Mouse (Mus musculus): ENCODE data around the gene Flcn. TPM values are rescaled to one million over a fixed set of nuclear protein-coding genes. Genes with fewer than 3 reads are reported as not detected.

The Flcn gene
- total and polyA plus RNA-seq, 2 experiments from 2014 or later, result 43.3 to 46.9 TPM

GRCm38 (mm10) chr11:59787199-59787781 lies 22.5 kb downstream of the Flcn start, which contains the start of gene Pld6:
Gene Pld6, minus strand, starts transcription at chr11:59787645.
- no peaks in the 10 kb centered on the region for H3K9me3 ChIP-seq (replicated peaks; ENCODE audit: control insufficient read depth, low read length)
- TF ChIP-seq CTCF (IDR thresholded peaks at IDR 0.05; ENCODE audit: low read depth) (peak; percentile 21; the same call in 1 of the 2 replicates), EP300 (IDR thresholded peaks at IDR 0.05; ENCODE audit: low read depth) (no peak)
- 1% methylated on average over 50 of the region's 51 CpGs for WGBS
- peak within 1 kb of the TSS; percentile 47 for H3K9ac ChIP-seq (replicated peaks; ENCODE audit: low read depth, low read length)
- H3K27me3 ChIP-seq (ENCODE audit: control insufficient read depth, insufficient read depth, low read length), result no peaks in the 10 kb centered on the region
- no peak within 1 kb of the TSS for H3K27ac ChIP-seq (ENCODE audit: low read depth)
- DNase-seq (ENCODE audit: low spot score), result peak; percentile 59
- H3K4me2 ChIP-seq (ENCODE audit: low read depth, low read length), result peak within 1 kb of the TSS; percentile 73
- ATAC-seq (ENCODE audit: insufficient read depth, low read depth), result peak; percentile 86
- H3K36me3 ChIP-seq (replicated peaks; ENCODE audit: control insufficient read depth, insufficient read depth, low read length), result peaks cover 12% of the 10 kb centered on the region
- peak within 1 kb of the TSS; percentile 46 for H3K4me3 ChIP-seq (ENCODE audit: low read depth, low read length)
- 0 out of 2 replicates have a peak, but pooled peaks cover 4% of the 10 kb centered on the region for H3K4me1 ChIP-seq (ENCODE audit: control insufficient read depth, insufficient read depth)

GRCm38 (mm10) chr11:59786444-59787198 lies 23.2 kb downstream of the Flcn start:
- no peak for ATAC-seq (ENCODE audit: insufficient read depth, low read depth)
- H3K27ac ChIP-seq (ENCODE audit: low read depth), result no peak overlapping the region
- no peaks in the 10 kb centered on the region for H3K27me3 ChIP-seq (ENCODE audit: control insufficient read depth, insufficient read depth, low read length)
- 0 out of 2 replicates have a peak, but pooled peaks cover 4% of the 10 kb centered on the region for H3K4me1 ChIP-seq (ENCODE audit: control insufficient read depth, insufficient read depth)
- H3K36me3 ChIP-seq (replicated peaks; ENCODE audit: control insufficient read depth, insufficient read depth, low read length), result peaks cover 5% of the 10 kb centered on the region
- no peak for DNase-seq (ENCODE audit: low spot score)
- WGBS, result 52% methylated on average over 15 of the region's 15 CpGs
- H3K9me3 ChIP-seq (replicated peaks; ENCODE audit: control insufficient read depth, low read length), result no peaks in the 10 kb centered on the region
- peak overlapping the region; percentile 47; the same call in 1 of the 2 replicates for H3K9ac ChIP-seq (replicated peaks; ENCODE audit: low read depth, low read length)
- peak overlapping the region; percentile 73 for H3K4me2 ChIP-seq (ENCODE audit: low read depth, low read length)
- TF ChIP-seq EP300 (IDR thresholded peaks at IDR 0.05; ENCODE audit: low read depth) (no peak), CTCF (IDR thresholded peaks at IDR 0.05; ENCODE audit: low read depth) (no peak)
- peak overlapping the region; percentile 46 for H3K4me3 ChIP-seq (ENCODE audit: low read depth, low read length)

GRCm38 (mm10) chr11:59783591-59783990 lies 26.2 kb downstream of the Flcn start:
- H3K9me3 ChIP-seq (replicated peaks; ENCODE audit: control insufficient read depth, low read length), result no peaks in the 10 kb centered on the region
- DNase-seq (ENCODE audit: low spot score) (no peak), ATAC-seq (ENCODE audit: insufficient read depth, low read depth) (no peak)
- H3K36me3 ChIP-seq (replicated peaks; ENCODE audit: control insufficient read depth, insufficient read depth, low read length), result no peaks in the 10 kb centered on the region
- TF ChIP-seq CTCF (IDR thresholded peaks at IDR 0.05; ENCODE audit: low read depth) (no peak), EP300 (IDR thresholded peaks at IDR 0.05; ENCODE audit: low read depth) (no peak)
- no peak overlapping the region for H3K4me2 ChIP-seq (ENCODE audit: low read depth, low read length)
- no peaks in the 10 kb centered on the region for H3K27me3 ChIP-seq (ENCODE audit: control insufficient read depth, insufficient read depth, low read length)
- no peak overlapping the region for H3K4me3 ChIP-seq (ENCODE audit: low read depth, low read length)
- 76% methylated on average over 6 of the region's 6 CpGs for WGBS
- H3K27ac ChIP-seq (ENCODE audit: low read depth), result no peak overlapping the region
- H3K4me1 ChIP-seq (ENCODE audit: control insufficient read depth, insufficient read depth), result peaks cover 11% of the 10 kb centered on the region
- H3K9ac ChIP-seq (replicated peaks; ENCODE audit: low read depth, low read length), result no peak overlapping the region

GRCm38 (mm10) chr11:59782091-59782590 lies 27.7 kb downstream of the Flcn start:
- H3K27ac ChIP-seq (ENCODE audit: low read depth), result no peak overlapping the region
- TF ChIP-seq CTCF (IDR thresholded peaks at IDR 0.05; ENCODE audit: low read depth) (no peak), EP300 (IDR thresholded peaks at IDR 0.05; ENCODE audit: low read depth) (no peak)
- no peak overlapping the region for H3K9ac ChIP-seq (replicated peaks; ENCODE audit: low read depth, low read length)
- no peak overlapping the region for H3K4me2 ChIP-seq (ENCODE audit: low read depth, low read length)
- H3K36me3 ChIP-seq (replicated peaks; ENCODE audit: control insufficient read depth, insufficient read depth, low read length), result peaks cover 4% of the 10 kb centered on the region; the same call in 1 of the 2 replicates
- peaks cover 7% of the 10 kb centered on the region for H3K4me1 ChIP-seq (ENCODE audit: control insufficient read depth, insufficient read depth)
- no peak for DNase-seq (ENCODE audit: low spot score)
- ATAC-seq (ENCODE audit: insufficient read depth, low read depth), result no peak
- H3K9me3 ChIP-seq (replicated peaks; ENCODE audit: control insufficient read depth, low read length), result no peaks in the 10 kb centered on the region
- H3K27me3 ChIP-seq (ENCODE audit: control insufficient read depth, insufficient read depth, low read length), result no peaks in the 10 kb centered on the region
- WGBS, result 82% methylated on average over 7 of the region's 7 CpGs
- H3K4me3 ChIP-seq (ENCODE audit: low read depth, low read length), result no peak overlapping the region

- Histone ChIP-seq H3K4me3 (ENCODE audit: low read depth, low read length) (no peak overlapping the region), H3K27ac (ENCODE audit: low read depth) (peak overlapping the region; percentile 40), H3K27me3 (ENCODE audit: control insufficient read depth, insufficient read depth, low read length) (no peaks in the 10 kb centered on the region), H3K4me2 (ENCODE audit: low read depth, low read length) (no peak overlapping the region), H3K36me3 (replicated peaks; ENCODE audit: control insufficient read depth, insufficient read depth, low read length) (peaks cover 23% of the 10 kb centered on the region), H3K4me1 (ENCODE audit: control insufficient read depth, insufficient read depth) (peaks cover 7% of the 10 kb centered on the region), H3K9ac (replicated peaks; ENCODE audit: low read depth, low read length) (no peak overlapping the region), H3K9me3 (replicated peaks; ENCODE audit: control insufficient read depth, low read length) (no peaks in the 10 kb centered on the region)
- no peak for TF ChIP-seq EP300 (IDR thresholded peaks at IDR 0.05; ENCODE audit: low read depth)
- TF ChIP-seq CTCF (IDR thresholded peaks at IDR 0.05; ENCODE audit: low read depth), result no peak
- 56% methylated on average over 4 of the region's 4 CpGs for WGBS
- no peak for ATAC-seq (ENCODE audit: insufficient read depth, low read depth)
- DNase-seq (ENCODE audit: low spot score), result peak; percentile 38
Measured at GRCm38 (mm10) chr11:59780241-59780640, 29.6 kb downstream of the Flcn start.

All from heart, postnatal 0 days (tissue).